Mouse (Mus musculus): ENCODE measurements around the gene Lsp1.

GRCm38 (mm10) chr7:142454706-142455105 is 5.9 kb upstream of the Lsp1 start:
- TF ChIP-seq POLR2A (IDR thresholded peaks at IDR 0.05; ENCODE audit: low read depth, low read length) = no peak
- TF ChIP-seq CTCF (IDR thresholded peaks at IDR 0.05; ENCODE audit: borderline replicate concordance, insufficient read depth, low read length) = no peak

Measured in embryonic fibroblast, embryonic 13.5 days (primary cell).